Mouse (Mus musculus): ENCODE data around the gene Prss30. TPM values are rescaled to one million over a fixed set of nuclear protein-coding genes. Genes with fewer than 3 reads are reported as not detected.

Gene Prss30
- polyA plus RNA-seq, 1 experiment from 2014 or later, result 0.26 TPM

GRCm38 (mm10) chr17:23982912-23983311 is 2.5 kb upstream of the Prss30 start:
- Histone ChIP-seq H3K27ac (replicated peaks in 1 of 2; ENCODE audit: control insufficient read depth in 1 of 2, insufficient read depth in 1 of 2, low read depth in 2 of 2, low read length in 2 of 2) (no peak overlapping the region), H3K4me1 (ENCODE audit: control insufficient read depth in 2 of 2, insufficient read depth in 2 of 2, low read length in 2 of 2) (peaks cover 0 to 3% of the 10 kb centered on the region in 2 experiments; a peak in 1 of 4 replicates), H3K9ac (ENCODE audit: low read length) (no peak overlapping the region), H3K4me2 (ENCODE audit: low read length) (no peak overlapping the region), H3K27me3 (ENCODE audit: control insufficient read depth, insufficient read depth, low read length) (no peaks in the 10 kb centered on the region), H3K9me3 (ENCODE audit: control insufficient read depth, low read length) (no peaks in the 10 kb centered on the region), H3K36me3 (ENCODE audit: control insufficient read depth, insufficient read depth, low read length) (no peaks in the 10 kb centered on the region), H3K4me3 (ENCODE audit: control insufficient read depth in 1 of 2, insufficient read depth in 1 of 2, low read depth in 1 of 2, low read length in 2 of 2) (no peak overlapping the region)
- no peak for ATAC-seq (ENCODE audit: insufficient number of reproducible peaks, insufficient read depth, low FRiP score, low read depth)
- WGBS, result 65% methylated on average over 4 of the region's 4 CpGs

- no peak overlapping the region for H3K9ac ChIP-seq (ENCODE audit: low read length)
- H3K36me3 ChIP-seq (ENCODE audit: control insufficient read depth, insufficient read depth, low read length), result no peaks in the 10 kb centered on the region
- H3K27ac ChIP-seq (replicated peaks in 1 of 2; ENCODE audit: control insufficient read depth in 1 of 2, insufficient read depth in 1 of 2, low read depth in 2 of 2, low read length in 2 of 2), result no peak overlapping the region
- H3K4me2 ChIP-seq (ENCODE audit: low read length), result no peak overlapping the region
- H3K4me1 ChIP-seq (ENCODE audit: control insufficient read depth in 2 of 2, insufficient read depth in 2 of 2, low read length in 2 of 2), result peaks cover 0 to 3% of the 10 kb centered on the region in 2 experiments; a peak in 1 of 4 replicates
- H3K9me3 ChIP-seq (ENCODE audit: control insufficient read depth, low read length), result no peaks in the 10 kb centered on the region
- no peak overlapping the region for H3K4me3 ChIP-seq (ENCODE audit: control insufficient read depth in 1 of 2, insufficient read depth in 1 of 2, low read depth in 1 of 2, low read length in 2 of 2)
- no peak for ATAC-seq (ENCODE audit: insufficient number of reproducible peaks, insufficient read depth, low FRiP score, low read depth)
- no peaks in the 10 kb centered on the region for H3K27me3 ChIP-seq (ENCODE audit: control insufficient read depth, insufficient read depth, low read length)
- WGBS, result 59% methylated on average over 3 of the region's 3 CpGs
These were observed 895 bp downstream of the Prss30 start for GRCm38 (mm10) chr17:23979471-23979870.

DNA sequence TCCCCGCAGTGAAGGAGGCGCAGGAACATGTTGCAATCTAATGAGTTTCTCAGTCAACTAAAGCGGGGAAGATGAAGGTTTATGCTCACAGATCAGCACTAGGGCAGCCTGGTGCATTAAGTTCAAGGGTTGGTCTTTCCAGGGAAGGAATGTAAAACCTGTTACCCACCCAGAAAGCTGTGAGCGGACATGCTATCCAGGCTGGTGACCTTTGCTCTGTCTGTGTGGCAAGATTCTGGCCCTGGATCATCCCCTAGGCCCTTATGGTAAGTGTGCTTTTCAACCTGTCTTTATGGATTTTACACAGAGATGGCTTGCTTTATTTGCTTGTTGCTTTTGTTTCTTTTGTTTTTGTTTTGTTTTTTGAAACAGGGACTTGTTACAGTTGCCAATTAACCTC is 3.7 kb downstream of the Prss30 start:
- H3K27ac ChIP-seq (replicated peaks in 1 of 2; ENCODE audit: control insufficient read depth in 1 of 2, insufficient read depth in 1 of 2, low read depth in 2 of 2, low read length in 2 of 2), result no peak overlapping the region
- no peaks in the 10 kb centered on the region for H3K9me3 ChIP-seq (ENCODE audit: control insufficient read depth, low read length)
- H3K4me2 ChIP-seq (ENCODE audit: low read length), result no peak overlapping the region
- peaks cover 0 to 3% of the 10 kb centered on the region in 2 experiments; a peak in 1 of 4 replicates for H3K4me1 ChIP-seq (ENCODE audit: control insufficient read depth in 2 of 2, insufficient read depth in 2 of 2, low read length in 2 of 2)
- H3K9ac ChIP-seq (ENCODE audit: low read length), result no peak overlapping the region
- WGBS, result 86% methylated on average over 4 of the region's 4 CpGs
- H3K27me3 ChIP-seq (ENCODE audit: control insufficient read depth, insufficient read depth, low read length), result no peaks in the 10 kb centered on the region
- ATAC-seq (ENCODE audit: insufficient number of reproducible peaks, insufficient read depth, low FRiP score, low read depth), result no peak
- H3K4me3 ChIP-seq (ENCODE audit: control insufficient read depth in 1 of 2, insufficient read depth in 1 of 2, low read depth in 1 of 2, low read length in 2 of 2), result no peak overlapping the region
- no peaks in the 10 kb centered on the region for H3K36me3 ChIP-seq (ENCODE audit: control insufficient read depth, insufficient read depth, low read length)

DNA sequence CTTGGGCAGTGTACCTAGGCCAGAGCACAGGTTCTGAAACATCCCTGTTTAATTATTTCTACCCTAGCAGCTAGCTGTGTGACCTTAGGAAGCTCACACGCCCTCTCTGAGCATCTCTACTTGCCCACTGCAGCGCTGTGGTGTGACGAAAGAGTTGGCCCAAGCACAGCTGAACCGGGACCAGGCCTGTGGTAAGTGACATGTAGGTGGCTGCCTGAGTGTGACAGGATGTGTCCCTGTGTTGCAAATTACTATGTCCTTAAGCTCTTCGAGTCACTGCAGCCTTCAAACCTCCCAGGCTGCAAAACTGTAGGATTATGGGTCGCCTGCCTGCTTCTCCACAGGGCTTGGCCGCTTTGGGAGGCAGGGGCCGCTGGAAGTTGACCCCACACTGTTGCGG is 9.1 kb downstream of the Prss30 start:
- H3K4me1 ChIP-seq (ENCODE audit: control insufficient read depth in 2 of 2, insufficient read depth in 2 of 2, low read length in 2 of 2), result no peaks in the 10 kb centered on the region
- no peaks in the 10 kb centered on the region for H3K9me3 ChIP-seq (ENCODE audit: control insufficient read depth, low read length)

GRCm38 (mm10) chr17:23969231-23969630 is 11.1 kb downstream of the Prss30 start:
- WGBS, result 3% methylated on average over 1 of the region's 1 CpGs
- Histone ChIP-seq H3K36me3 (ENCODE audit: control insufficient read depth, insufficient read depth, low read length) (no peaks in the 10 kb centered on the region), H3K27ac (replicated peaks in 1 of 2; ENCODE audit: control insufficient read depth in 1 of 2, insufficient read depth in 1 of 2, low read depth in 2 of 2, low read length in 2 of 2) (no peak overlapping the region), H3K9ac (ENCODE audit: low read length) (no peak overlapping the region), H3K4me1 (ENCODE audit: control insufficient read depth in 2 of 2, insufficient read depth in 2 of 2, low read length in 2 of 2) (no peaks in the 10 kb centered on the region), H3K27me3 (ENCODE audit: control insufficient read depth, insufficient read depth, low read length) (no peaks in the 10 kb centered on the region), H3K4me2 (ENCODE audit: low read length) (no peak overlapping the region), H3K9me3 (ENCODE audit: control insufficient read depth, low read length) (no peaks in the 10 kb centered on the region), H3K4me3 (ENCODE audit: control insufficient read depth in 1 of 2, insufficient read depth in 1 of 2, low read depth in 1 of 2, low read length in 2 of 2) (no peak overlapping the region)
- ATAC-seq (ENCODE audit: insufficient number of reproducible peaks, insufficient read depth, low FRiP score, low read depth), result no peak

More for the DNA sequence above, 9.1 kb downstream of the Prss30 start:
- Histone ChIP-seq H3K27me3 (ENCODE audit: control insufficient read depth, insufficient read depth, low read length) (no peaks in the 10 kb centered on the region), H3K27ac (replicated peaks in 1 of 2; ENCODE audit: control insufficient read depth in 1 of 2, insufficient read depth in 1 of 2, low read depth in 2 of 2, low read length in 2 of 2) (no peak overlapping the region), H3K36me3 (ENCODE audit: control insufficient read depth, insufficient read depth, low read length) (no peaks in the 10 kb centered on the region), H3K4me2 (ENCODE audit: low read length) (no peak overlapping the region), H3K4me3 (ENCODE audit: control insufficient read depth in 1 of 2, insufficient read depth in 1 of 2, low read depth in 1 of 2, low read length in 2 of 2) (no peak overlapping the region), H3K9ac (ENCODE audit: low read length) (no peak overlapping the region)
- 78% methylated on average over 9 of the region's 9 CpGs for WGBS
- no peak for ATAC-seq (ENCODE audit: insufficient number of reproducible peaks, insufficient read depth, low FRiP score, low read depth)

- no peaks in the 10 kb centered on the region for H3K36me3 ChIP-seq (ENCODE audit: control insufficient read depth, insufficient read depth, low read length)
- no peak overlapping the region for H3K4me2 ChIP-seq (ENCODE audit: low read length)
- 42% methylated on average over 2 of the region's 2 CpGs for WGBS
- H3K27me3 ChIP-seq (ENCODE audit: control insufficient read depth, insufficient read depth, low read length), result no peaks in the 10 kb centered on the region
- no peak overlapping the region for H3K4me3 ChIP-seq (ENCODE audit: control insufficient read depth in 1 of 2, insufficient read depth in 1 of 2, low read depth in 1 of 2, low read length in 2 of 2)
- H3K27ac ChIP-seq (replicated peaks in 1 of 2; ENCODE audit: control insufficient read depth in 1 of 2, insufficient read depth in 1 of 2, low read depth in 2 of 2, low read length in 2 of 2), result no peak overlapping the region
- ATAC-seq (ENCODE audit: insufficient number of reproducible peaks, insufficient read depth, low FRiP score, low read depth), result no peak
- H3K9ac ChIP-seq (ENCODE audit: low read length), result no peak overlapping the region
- no peaks in the 10 kb centered on the region for H3K4me1 ChIP-seq (ENCODE audit: control insufficient read depth in 2 of 2, insufficient read depth in 2 of 2, low read length in 2 of 2)
- H3K9me3 ChIP-seq (ENCODE audit: control insufficient read depth, low read length), result no peaks in the 10 kb centered on the region
These were observed 11.6 kb downstream of the Prss30 start for GRCm38 (mm10) chr17:23968780-23969179.

DNA sequence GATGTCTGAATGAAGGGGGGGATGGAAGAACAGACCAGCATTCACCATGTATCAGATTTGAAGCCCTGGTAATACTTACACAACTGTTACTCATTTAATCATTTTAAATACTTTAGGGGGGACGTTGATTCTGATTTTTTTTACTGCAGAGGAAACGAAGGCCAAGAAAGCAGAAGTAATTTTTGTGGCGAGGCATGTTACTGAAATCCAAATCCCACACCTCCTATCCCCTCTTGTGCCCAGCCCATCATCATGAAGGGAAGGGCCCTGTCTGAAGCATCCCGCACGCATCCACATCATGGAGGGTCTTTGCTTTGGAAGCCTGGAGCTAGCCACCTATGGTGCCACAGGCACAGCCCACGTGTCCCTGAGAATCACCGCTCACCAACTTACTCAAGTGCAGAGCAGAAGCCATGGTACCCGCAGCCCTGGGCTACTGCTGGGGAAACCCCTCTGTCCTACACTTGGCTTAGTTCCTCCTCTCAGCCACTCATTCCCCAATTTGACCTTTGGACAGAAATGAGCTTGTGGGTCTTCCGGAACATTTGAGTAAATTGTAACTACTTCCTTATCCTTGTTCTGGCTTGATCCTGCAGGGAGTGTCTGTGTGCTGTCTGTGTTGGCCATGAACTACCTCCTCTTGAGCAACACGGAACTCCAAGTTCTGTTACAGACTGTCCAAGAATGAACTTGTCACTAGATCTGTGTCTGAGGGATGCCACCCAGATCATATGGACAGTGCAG is 13.5 kb downstream of the Prss30 start:
- no peaks in the 10 kb centered on the region for H3K4me1 ChIP-seq (ENCODE audit: control insufficient read depth in 2 of 2, insufficient read depth in 2 of 2, low read length in 2 of 2)

More for the DNA sequence above, 13.5 kb downstream of the Prss30 start:
- Histone ChIP-seq H3K27me3 (ENCODE audit: control insufficient read depth, insufficient read depth, low read length) (no peaks in the 10 kb centered on the region), H3K4me2 (ENCODE audit: low read length) (no peak overlapping the region), H3K36me3 (ENCODE audit: control insufficient read depth, insufficient read depth, low read length) (no peaks in the 10 kb centered on the region), H3K4me3 (ENCODE audit: control insufficient read depth in 1 of 2, insufficient read depth in 1 of 2, low read depth in 1 of 2, low read length in 2 of 2) (no peak overlapping the region), H3K9ac (ENCODE audit: low read length) (no peak overlapping the region), H3K27ac (replicated peaks in 1 of 2; ENCODE audit: control insufficient read depth in 1 of 2, insufficient read depth in 1 of 2, low read depth in 2 of 2, low read length in 2 of 2) (no peak overlapping the region), H3K9me3 (ENCODE audit: control insufficient read depth, low read length) (no peaks in the 10 kb centered on the region)
- WGBS, result 87% methylated on average over 10 of the region's 10 CpGs
- no peak for ATAC-seq (ENCODE audit: insufficient number of reproducible peaks, insufficient read depth, low FRiP score, low read depth)
